Mouse (Mus musculus) cerebellum, adult 2 months (tissue): ENCODE data around the gene Bag1. TPM values are rescaled to one million over a fixed set of nuclear protein-coding genes. Genes with fewer than 3 reads are reported as not detected.

Experiments used
- DNase-seq, 2 experiments: peaks; one replicate each; pipeline ENCODE4 v3.0.0; 2021
- H3K27ac ChIP-seq: fragments of 200-500 bp; 2 replicates; pipeline ENCODE4 v1.5.1; 2012; ENCODE audit warnings: low read length, control low read depth, inconsistent platforms; ENCODE audit not compliant: insufficient read depth
- H3K27me3 ChIP-seq: fragments of 200-500 bp; 2 replicates; pipeline ENCODE4 v1.6.1; 2012; ENCODE audit warnings: inconsistent platforms, mild to moderate bottlenecking, low read length, moderate library complexity; ENCODE audit not compliant: control insufficient read depth, insufficient read depth
- H3K4me1 ChIP-seq: fragments of 200-500 bp; 2 replicates; pipeline ENCODE4 v1.6.1; 2011; ENCODE audit warnings: low read length; ENCODE audit not compliant: control insufficient read depth, insufficient read depth
- H3K4me3 ChIP-seq: fragments of 200-500 bp; replicated peaks from 2 replicates; pipeline ENCODE3; 2011; ENCODE audit warnings: mild to moderate bottlenecking, low read depth, low read length, control low read depth; ENCODE audit not compliant: insufficient read depth
- CTCF ChIP-seq: fragments of 200-500 bp; IDR thresholded peaks from 2 replicates; pipeline ENCODE4 v1.5.1; 2011; ENCODE audit warnings: low read depth, mild to moderate bottlenecking, control low read depth, low read length, moderate library complexity, borderline replicate concordance; ENCODE audit not compliant: insufficient read depth
- POLR2A ChIP-seq: fragments of 200-500 bp; IDR thresholded peaks from 2 replicates; pipeline ENCODE4 v1.6.1; 2011; ENCODE audit warnings: low read length, control low read depth, borderline replicate concordance; ENCODE audit not compliant: insufficient read depth
- WGBS: fragments of 180-500 bp; shearing (Covaris S2); methylation state at CpG from one replicate; pipeline ENCODE4 v1.1.7; 2018; 5-methylcytosine and 5-hydroxymethylcytosine counted together
- polyA plus RNA-seq: library from polyadenylated mRNA; depleted of rRNA; stranded (reverse); fragments of >200 nt; gene quantifications from 2 replicates; pipeline ENCODE4 v1.2.3, GENCODE M21; 2012

The Bag1 gene
- polyA plus RNA-seq, 1 experiment = 159 TPM

GRCm38 (mm10) chr4:40929046-40929445 is 19.0 kb downstream of the Bag1 start:
- TF ChIP-seq POLR2A (no peak), CTCF (no peak)
- Histone ChIP-seq H3K4me3 (no peak overlapping the region), H3K27ac (no peak overlapping the region), H3K27me3 (no peaks in the 10 kb centered on the region), H3K4me1 (no peaks in the 10 kb centered on the region)
- DNase-seq = no peak
- 70% methylated on average over 7 of the region's 7 CpGs for WGBS

- Histone ChIP-seq H3K4me1 (no peaks in the 10 kb centered on the region), H3K27me3 (no peaks in the 10 kb centered on the region), H3K4me3 (no peak overlapping the region), H3K27ac (no peak overlapping the region)
- WGBS = 17% methylated on average over 3 of the region's 3 CpGs
- no peak for TF ChIP-seq POLR2A
- no peak for TF ChIP-seq CTCF
- DNase-seq = no peak
Observed at GRCm38 (mm10) chr4:40925568-40925967, 22.5 kb downstream of the Bag1 start.

- DNase-seq = no peak
- TF ChIP-seq CTCF (no peak), POLR2A (no peak)
- 77% methylated on average over 6 of the region's 6 CpGs for WGBS
Observed at GRCm38 (mm10) chr4:40923087-40923651, 24.9 kb downstream of the Bag1 start.

GRCm38 (mm10) chr4:40921288-40921687 is 26.8 kb downstream of the Bag1 start:
- no peak overlapping the region for H3K27ac ChIP-seq
- no peaks in the 10 kb centered on the region for H3K4me1 ChIP-seq
- no peaks in the 10 kb centered on the region for H3K27me3 ChIP-seq
- DNase-seq = no peak
- 69% methylated on average over 3 of the region's 3 CpGs for WGBS
- TF ChIP-seq POLR2A (no peak), CTCF (no peak)
- H3K4me3 ChIP-seq = no peak overlapping the region

More at GRCm38 (mm10) chr4:40923087-40923651, 24.9 kb downstream of the Bag1 start:
- Histone ChIP-seq H3K27me3 (no peaks in the 10 kb centered on the region), H3K4me1 (no peaks in the 10 kb centered on the region), H3K4me3 (no peak overlapping the region), H3K27ac (no peak overlapping the region)

GRCm38 (mm10) chr4:40920576-40920975 is 27.5 kb downstream of the Bag1 start:
- Histone ChIP-seq H3K27me3 (no peaks in the 10 kb centered on the region), H3K27ac (no peak overlapping the region), H3K4me3 (no peak overlapping the region), H3K4me1 (no peaks in the 10 kb centered on the region)
- DNase-seq = no peak
- TF ChIP-seq POLR2A (no peak), CTCF (no peak)
- 86% methylated on average over 2 of the region's 2 CpGs for WGBS

GRCm38 (mm10) chr4:40919785-40920184 is 28.3 kb downstream of the Bag1 start, which contains the start of gene Spink4:
TSS of gene Spink4 (plus strand) at chr4:40920052.
- no peak for TF ChIP-seq CTCF
- TF ChIP-seq POLR2A = no peak
- no peak within 1 kb of the TSS for H3K27ac ChIP-seq

GRCm38 (mm10) chr4:40916592-40917155 is 31.4 kb downstream of the Bag1 start:
- Histone ChIP-seq H3K27me3 (no peaks in the 10 kb centered on the region), H3K4me1 (no peaks in the 10 kb centered on the region), H3K27ac (no peak overlapping the region), H3K4me3 (no peak overlapping the region)
- TF ChIP-seq CTCF = no peak
- no peak for DNase-seq
- WGBS = 91% methylated on average over 7 of the region's 7 CpGs

More at GRCm38 (mm10) chr4:40919785-40920184, 28.3 kb downstream of the Bag1 start, which contains the start of gene Spink4:
- no peak for DNase-seq
- WGBS = 36% methylated on average over 3 of the region's 3 CpGs
- Histone ChIP-seq H3K4me3 (no peak within 1 kb of the TSS), H3K27me3 (no peaks in the 10 kb centered on the region), H3K4me1 (no peaks in the 10 kb centered on the region)

- WGBS = 10% methylated on average over 5 of the region's 5 CpGs
- no peaks in the 10 kb centered on the region for H3K27me3 ChIP-seq
- no peak overlapping the region for H3K27ac ChIP-seq
- no peak for TF ChIP-seq POLR2A
- TF ChIP-seq CTCF = no peak
- H3K4me3 ChIP-seq = no peak overlapping the region
- no peaks in the 10 kb centered on the region for H3K4me1 ChIP-seq
- no peak for DNase-seq
Observed at GRCm38 (mm10) chr4:40915947-40916346, 32.1 kb downstream of the Bag1 start.
